Mouse (Mus musculus): ENCODE measurements around the gene Ica1l.
A peak's percentile ranks its signal among the peaks of the same experiment; 100 is the strongest.
"Not testable (repeated sequence)": the region's sequence is repeated elsewhere in the genome, so short reads cannot be mapped to it uniquely, and the experiment has no call there.

Gene Ica1l

GRCm38 (mm10) chr1:60042796-60043469 lies at the start of gene Ica1l:
Ica1l (minus strand) TSS chr1:60043184.
- peak; percentile 92 for ATAC-seq (ENCODE audit: low TSS enrichment)

- ATAC-seq (ENCODE audit: low TSS enrichment) = no peak
These were observed 33.4 kb upstream of the Ica1l start for GRCm38 (mm10) chr1:60076411-60076810.

DNA sequence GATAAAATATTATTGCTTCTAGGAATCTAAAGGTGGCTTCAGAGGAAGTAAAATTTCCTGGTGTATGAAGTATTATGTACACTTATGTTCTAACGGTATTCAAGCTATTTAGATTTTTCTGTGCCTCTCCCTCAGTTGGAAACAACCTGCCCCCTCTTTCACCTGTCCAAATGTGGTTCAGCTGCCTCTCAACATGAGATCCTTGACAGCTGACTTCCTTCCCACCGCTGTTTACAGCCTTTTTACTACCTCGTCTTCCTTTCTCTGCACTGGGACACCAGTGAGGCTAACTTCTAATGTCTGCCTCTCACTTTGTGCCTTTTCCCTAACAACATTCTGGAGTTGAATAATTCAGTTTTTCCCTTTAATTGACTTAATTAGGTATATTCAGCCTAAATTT lies 32.6 kb upstream of the Ica1l start:
- no peak for ATAC-seq (ENCODE audit: low TSS enrichment)

- peak; percentile 16; the same call in 1 of the 2 replicates for ATAC-seq (ENCODE audit: low TSS enrichment)
These were observed 32.0 kb upstream of the Ica1l start for GRCm38 (mm10) chr1:60074935-60075334.

- ATAC-seq (ENCODE audit: low TSS enrichment) = not testable (repeated sequence)
These were observed 27.7 kb upstream of the Ica1l start for GRCm38 (mm10) chr1:60070725-60071124.

- ATAC-seq (ENCODE audit: low TSS enrichment) = no peak
These were observed 13.3 kb upstream of the Ica1l start for GRCm38 (mm10) chr1:60056310-60056709.

DNA sequence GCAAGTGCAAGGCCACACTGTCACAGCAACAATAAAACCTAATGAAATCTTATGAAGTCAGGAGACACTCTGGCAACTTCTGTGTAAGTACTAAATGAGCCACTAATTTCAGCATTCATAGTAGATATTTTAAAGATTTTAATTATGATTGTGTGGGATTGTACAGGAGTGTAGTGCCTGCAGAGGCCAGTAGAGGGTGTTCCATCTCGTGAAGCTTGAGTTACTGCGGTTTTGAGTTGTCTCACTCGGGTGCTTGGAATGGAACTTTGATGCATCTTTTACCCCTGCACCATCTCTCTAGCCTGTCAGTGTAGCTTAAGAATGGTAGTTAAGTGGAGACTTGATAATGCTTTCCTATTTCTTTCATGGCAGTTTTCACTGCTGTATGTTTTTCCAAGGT lies 11.7 kb upstream of the Ica1l start:
- no peak for ATAC-seq (ENCODE audit: low TSS enrichment)

GRCm38 (mm10) chr1:60047481-60047880 lies 4.5 kb upstream of the Ica1l start:
- not testable (repeated sequence) for ATAC-seq (ENCODE audit: low TSS enrichment)

- no peak for ATAC-seq (ENCODE audit: low TSS enrichment)
These were observed 1.6 kb upstream of the Ica1l start for GRCm38 (mm10) chr1:60044595-60044994.

- ATAC-seq (ENCODE audit: low TSS enrichment) = peak; percentile 42
These were observed 587 bp downstream of the Ica1l start for GRCm38 (mm10) chr1:60042398-60042795.

DNA sequence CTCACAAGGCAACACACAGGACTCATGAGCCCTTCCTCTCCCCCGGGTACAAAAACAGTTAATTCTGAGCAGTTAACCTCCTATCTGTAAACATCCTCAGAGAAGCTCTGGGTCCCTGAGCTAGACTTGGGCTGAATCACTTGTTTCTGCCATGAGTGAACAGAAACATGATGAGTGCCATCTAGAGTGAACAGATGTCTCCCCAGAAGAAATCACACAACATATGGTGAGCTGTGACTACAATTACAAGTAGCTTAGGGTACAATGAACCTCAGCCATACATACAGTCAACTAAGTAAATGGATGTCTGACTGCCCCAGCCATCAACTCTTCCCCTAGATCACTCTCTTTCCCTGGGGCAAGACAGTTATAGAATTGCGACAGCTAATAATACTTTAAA lies 7.9 kb downstream of the Ica1l start:
- ATAC-seq (ENCODE audit: low TSS enrichment) = peak; percentile 96

DNA sequence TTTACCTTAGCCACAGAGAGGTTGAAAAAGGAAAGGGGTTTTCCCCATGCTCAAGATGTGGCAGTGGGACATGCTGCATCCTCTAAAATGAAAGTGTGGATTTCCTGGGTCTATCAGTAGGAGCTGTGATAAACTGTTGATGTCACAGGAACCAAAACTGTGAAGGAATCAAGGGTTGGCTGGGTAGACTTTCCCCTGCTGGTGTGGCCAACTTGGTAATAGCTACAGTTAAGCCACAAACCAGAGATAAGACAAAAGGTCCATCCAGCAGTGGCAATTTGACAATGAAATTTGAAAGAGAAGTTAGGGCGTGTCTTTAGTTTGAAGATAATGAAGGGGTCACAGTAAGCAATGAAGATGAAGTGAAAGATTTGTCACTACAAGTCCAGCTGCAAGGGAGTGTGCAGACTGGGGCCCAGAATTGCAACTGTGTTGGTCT lies 25.9 kb downstream of the Ica1l start:
- no peak for ATAC-seq (ENCODE audit: low TSS enrichment)

- ATAC-seq (ENCODE audit: low TSS enrichment) = no peak
These were observed 26.8 kb downstream of the Ica1l start for GRCm38 (mm10) chr1:60016136-60016611.

- ATAC-seq (ENCODE audit: low TSS enrichment) = no peak
These were observed 27.5 kb downstream of the Ica1l start for GRCm38 (mm10) chr1:60015511-60015910.

DNA sequence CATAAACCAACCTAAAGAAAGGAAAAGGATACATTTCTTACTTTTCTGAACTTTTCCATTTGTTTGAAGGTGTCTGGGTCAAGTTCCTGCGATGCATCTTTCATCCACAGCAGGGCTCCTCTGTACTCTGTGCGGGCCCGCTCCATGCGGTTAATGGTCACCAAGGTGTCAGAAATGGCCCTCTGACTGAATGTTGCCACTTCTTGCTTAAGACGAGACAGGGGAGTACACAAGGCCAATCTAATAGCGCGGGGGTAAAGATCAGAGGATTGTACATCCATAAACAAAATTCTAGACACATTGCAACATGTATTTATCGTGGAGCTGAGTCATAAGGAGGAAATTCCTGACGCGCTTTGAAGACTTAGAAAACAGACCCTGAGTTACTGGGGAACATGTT lies 29.2 kb downstream of the Ica1l start:
- no peak for ATAC-seq (ENCODE audit: low TSS enrichment)

DNA sequence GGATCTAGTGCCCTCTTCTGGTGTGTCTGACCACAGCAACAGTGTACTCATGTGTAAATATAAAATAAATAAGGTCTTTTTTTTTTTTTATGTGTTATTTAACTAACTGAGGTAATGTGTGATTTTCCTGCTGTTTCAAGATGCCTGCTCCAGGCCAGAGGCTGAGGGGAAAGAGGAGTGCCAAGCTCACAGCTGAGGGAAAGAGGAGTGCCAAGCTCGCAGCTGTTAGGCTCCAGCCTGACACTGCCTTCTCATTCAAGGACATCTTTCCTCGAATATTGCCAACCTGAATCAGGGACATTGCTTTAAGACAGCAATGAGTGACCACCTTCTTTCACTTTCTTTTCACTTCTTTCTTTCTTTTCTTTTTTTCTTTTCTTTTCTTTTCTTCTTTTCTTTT lies 34.2 kb downstream of the Ica1l start:
- no peak for ATAC-seq (ENCODE audit: low TSS enrichment)

GRCm38 (mm10) chr1:60007337-60007736 lies 35.6 kb downstream of the Ica1l start:
- ATAC-seq (ENCODE audit: low TSS enrichment) = no peak

GRCm38 (mm10) chr1:60000319-60000718 lies 42.7 kb downstream of the Ica1l start:
- ATAC-seq (ENCODE audit: low TSS enrichment) = peak; percentile 76; the same call in 1 of the 2 replicates

- ATAC-seq (ENCODE audit: low TSS enrichment) = no peak
These were observed 45.6 kb downstream of the Ica1l start for GRCm38 (mm10) chr1:59997352-59997751.

GRCm38 (mm10) chr1:59995646-59996045 lies 47.3 kb downstream of the Ica1l start:
- no peak for ATAC-seq (ENCODE audit: low TSS enrichment)

GRCm38 (mm10) chr1:59987399-59988040 lies 55.5 kb downstream of the Ica1l start:
- peak; percentile 92 for ATAC-seq (ENCODE audit: low TSS enrichment)

GRCm38 (mm10) chr1:59986626-59987025 lies 56.4 kb downstream of the Ica1l start:
- ATAC-seq (ENCODE audit: low TSS enrichment) = no peak

- ATAC-seq (ENCODE audit: low TSS enrichment) = no peak
These were observed 75.7 kb downstream of the Ica1l start for GRCm38 (mm10) chr1:59967291-59967690.
